Mouse (Mus musculus): Measurements from ENCODE around the gene Tmed10. TPM values are rescaled to one million over a fixed set of nuclear protein-coding genes. Genes with fewer than 3 reads are reported as not detected.
A peak's percentile ranks its signal among the peaks of the same experiment; 100 is the strongest.

The Tmed10 gene
- polyA plus RNA-seq (2015; fragmentation: Nextera tagmentation; extraction: Ambion mirVana) = 320 and 322 TPM in 2 replicates

- WGBS = under 1% methylated on average over 35 of the region's 37 CpGs
- no peaks in the 10 kb centered on the region for H3K36me3 ChIP-seq
Measured at GRCm38 (mm10) chr12:85374561-85375272, at the start of gene Tmed10. TSS of gene Tmed10 (minus strand) at chr12:85374847.

GRCm38 (mm10) chr12:85423236-85423635 is 48.6 kb upstream of the Tmed10 start:
- Histone ChIP-seq H3K27me3 (no peaks in the 10 kb centered on the region), H3K9ac (no peak overlapping the region), H3K4me3 (no peak overlapping the region), H3K36me3 (no peaks in the 10 kb centered on the region), H3K27ac (no peak overlapping the region), H3K4me2 (replicated peaks) (no peak overlapping the region), H3K9me3 (no peaks in the 10 kb centered on the region), H3K4me1 (peaks cover under 1% of the 10 kb centered on the region; the same call in 1 of the 2 replicates)
- WGBS = 83% methylated on average over 11 of the region's 11 CpGs
- no peak for ATAC-seq (ENCODE audit: low FRiP score, low read depth)

More at GRCm38 (mm10) chr12:85374561-85375272, at the start of gene Tmed10:
- H3K9ac ChIP-seq = peak within 1 kb of the TSS; percentile 92
- H3K9me3 ChIP-seq = no peaks in the 10 kb centered on the region
- peaks cover 25% of the 10 kb centered on the region for H3K4me1 ChIP-seq
- peak within 1 kb of the TSS; percentile 90 for H3K4me3 ChIP-seq
- peak; percentile 95 for ATAC-seq (ENCODE audit: low FRiP score, low read depth)
- peak within 1 kb of the TSS; percentile 82 for H3K4me2 ChIP-seq (replicated peaks)
- peak within 1 kb of the TSS; percentile 87 for H3K27ac ChIP-seq
- no peaks in the 10 kb centered on the region for H3K27me3 ChIP-seq

- no peak overlapping the region for H3K4me2 ChIP-seq (replicated peaks)
- no peaks in the 10 kb centered on the region for H3K36me3 ChIP-seq
- no peak overlapping the region for H3K9ac ChIP-seq
- WGBS = 84% methylated on average over 8 of the region's 8 CpGs
- H3K27me3 ChIP-seq = no peaks in the 10 kb centered on the region
- peaks cover 6% of the 10 kb centered on the region; the same call in 1 of the 2 replicates for H3K4me1 ChIP-seq
- H3K4me3 ChIP-seq = no peak overlapping the region
- no peak overlapping the region for H3K27ac ChIP-seq
- no peaks in the 10 kb centered on the region for H3K9me3 ChIP-seq
- no peak for ATAC-seq (ENCODE audit: low FRiP score, low read depth)
Measured at GRCm38 (mm10) chr12:85422536-85422935, 47.9 kb upstream of the Tmed10 start.

DNA sequence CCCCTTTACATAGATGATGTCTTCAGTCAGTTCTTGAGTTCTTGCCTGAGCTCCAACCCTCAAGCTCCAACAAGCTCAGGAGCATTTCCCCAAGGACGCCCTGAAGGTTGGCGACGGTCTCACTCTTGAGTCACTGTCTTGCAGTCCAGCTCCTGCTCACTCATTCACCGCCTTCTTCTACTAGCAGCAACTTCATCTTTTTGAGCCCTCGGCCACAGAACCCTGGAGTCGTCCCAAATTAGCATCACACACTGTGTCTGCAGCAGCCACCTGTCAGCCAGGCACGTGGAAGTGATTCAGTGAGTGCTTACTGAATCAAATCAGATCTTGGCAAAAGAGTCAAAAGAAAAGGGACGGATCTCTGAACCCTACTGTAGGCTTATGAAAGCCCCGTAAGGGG is 46.3 kb upstream of the Tmed10 start:
- Histone ChIP-seq H3K4me2 (replicated peaks) (no peak overlapping the region), H3K27me3 (no peaks in the 10 kb centered on the region), H3K27ac (no peak overlapping the region), H3K9ac (no peak overlapping the region), H3K4me1 (peaks cover 6% of the 10 kb centered on the region; the same call in 1 of the 2 replicates), H3K4me3 (no peak overlapping the region), H3K9me3 (no peaks in the 10 kb centered on the region), H3K36me3 (no peaks in the 10 kb centered on the region)
- no peak for ATAC-seq (ENCODE audit: low FRiP score, low read depth)
- 68% methylated on average over 9 of the region's 9 CpGs for WGBS

GRCm38 (mm10) chr12:85417845-85418244 is 43.2 kb upstream of the Tmed10 start:
- Histone ChIP-seq H3K9ac (no peak overlapping the region), H3K36me3 (no peaks in the 10 kb centered on the region), H3K4me2 (replicated peaks) (no peak overlapping the region), H3K9me3 (0 out of 2 replicates have a peak, but pooled peaks cover 6% of the 10 kb centered on the region), H3K4me3 (no peak overlapping the region), H3K4me1 (peaks cover 6% of the 10 kb centered on the region; the same call in 1 of the 2 replicates), H3K27ac (no peak overlapping the region), H3K27me3 (no peaks in the 10 kb centered on the region)
- 70% methylated on average over 9 of the region's 9 CpGs for WGBS
- no peak for ATAC-seq (ENCODE audit: low FRiP score, low read depth)

- no peak overlapping the region for H3K9ac ChIP-seq
- peaks cover 6% of the 10 kb centered on the region; the same call in 1 of the 2 replicates for H3K4me1 ChIP-seq
- peaks cover 8% of the 10 kb centered on the region; the same call in 1 of the 2 replicates for H3K9me3 ChIP-seq
- ATAC-seq (ENCODE audit: low FRiP score, low read depth) = no peak
- H3K27me3 ChIP-seq = no peaks in the 10 kb centered on the region
- WGBS = 82% methylated on average over 5 of the region's 5 CpGs
- no peak overlapping the region for H3K27ac ChIP-seq
- H3K4me3 ChIP-seq = no peak overlapping the region
- H3K36me3 ChIP-seq = no peaks in the 10 kb centered on the region
- no peak overlapping the region for H3K4me2 ChIP-seq (replicated peaks)
Measured at GRCm38 (mm10) chr12:85416298-85416697, 41.7 kb upstream of the Tmed10 start.

DNA sequence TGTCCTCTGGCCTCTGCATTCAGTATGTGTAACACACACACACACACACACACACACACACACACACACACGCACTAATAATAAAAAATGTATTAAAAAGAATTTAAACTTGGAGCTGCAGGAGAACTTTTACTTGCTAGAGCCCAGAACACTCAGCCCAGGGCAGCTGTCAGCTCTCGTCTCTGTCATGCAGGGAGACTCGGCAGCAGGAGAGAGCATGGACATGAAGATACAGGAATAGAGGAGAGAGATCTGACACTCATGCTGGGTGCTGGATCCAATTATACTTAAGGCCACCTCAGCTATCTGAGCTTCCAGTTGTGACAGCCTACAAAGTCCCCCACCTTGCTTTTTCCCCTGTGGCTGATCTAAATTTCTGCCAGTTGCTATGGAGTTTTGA is 41.2 kb upstream of the Tmed10 start:
- ATAC-seq (ENCODE audit: low FRiP score, low read depth) = no peak
- peaks cover 9% of the 10 kb centered on the region; the same call in 1 of the 2 replicates for H3K9me3 ChIP-seq
- 72% methylated on average over 3 of the region's 3 CpGs for WGBS
- no peak overlapping the region for H3K4me3 ChIP-seq
- no peaks in the 10 kb centered on the region for H3K27me3 ChIP-seq
- H3K9ac ChIP-seq = no peak overlapping the region
- no peak overlapping the region for H3K4me2 ChIP-seq (replicated peaks)
- peaks cover 6% of the 10 kb centered on the region; the same call in 1 of the 2 replicates for H3K4me1 ChIP-seq
- H3K36me3 ChIP-seq = no peaks in the 10 kb centered on the region
- no peak overlapping the region for H3K27ac ChIP-seq

DNA sequence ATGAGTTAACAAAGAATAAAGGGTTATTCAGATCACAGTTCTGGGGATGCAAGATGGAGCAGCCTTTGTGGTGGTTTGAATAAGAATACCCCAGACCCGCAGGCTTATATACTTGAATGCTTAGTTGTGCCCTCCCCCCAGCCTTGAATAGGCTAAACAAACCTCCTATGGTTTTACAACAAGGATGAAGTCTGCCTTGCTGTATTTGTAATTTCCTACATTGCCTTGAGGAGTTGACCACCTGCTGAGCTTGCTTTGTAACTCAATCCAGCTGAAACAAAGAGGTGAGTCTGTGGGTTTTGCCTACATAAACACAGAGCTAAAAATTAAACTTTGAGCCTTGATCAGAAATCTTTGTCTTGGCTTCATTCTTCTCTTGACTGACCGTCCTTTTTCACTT is 36.5 kb upstream of the Tmed10 start:
- H3K4me1 ChIP-seq = no peaks in the 10 kb centered on the region
- no peak overlapping the region for H3K4me3 ChIP-seq
- H3K36me3 ChIP-seq = no peaks in the 10 kb centered on the region
- no peaks in the 10 kb centered on the region for H3K27me3 ChIP-seq
- 62% methylated on average over 2 of the region's 2 CpGs for WGBS
- ATAC-seq (ENCODE audit: low FRiP score, low read depth) = no peak
- H3K9ac ChIP-seq = no peak overlapping the region
- no peak overlapping the region for H3K27ac ChIP-seq
- H3K9me3 ChIP-seq = peaks cover 13% of the 10 kb centered on the region; the same call in 1 of the 2 replicates
- H3K4me2 ChIP-seq (replicated peaks) = no peak overlapping the region

DNA sequence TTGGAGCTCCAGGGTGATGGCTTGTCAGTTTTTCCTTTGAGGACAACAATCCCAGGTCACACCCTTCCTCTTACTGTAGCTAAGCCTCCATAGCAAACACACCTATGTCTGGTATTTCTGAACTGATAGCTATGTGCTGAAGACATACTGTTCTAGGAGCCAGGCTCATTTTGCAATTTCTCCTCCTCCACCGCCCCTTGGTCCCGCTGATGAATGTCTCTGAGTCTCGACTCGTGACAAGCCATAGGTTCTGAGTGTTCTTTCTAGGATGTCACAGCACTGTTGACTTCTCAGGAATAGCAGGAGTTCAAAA is 23.3 kb upstream of the Tmed10 start:
- no peaks in the 10 kb centered on the region for H3K36me3 ChIP-seq
- no peak for ATAC-seq (ENCODE audit: low FRiP score, low read depth)
- H3K4me2 ChIP-seq (replicated peaks) = no peak overlapping the region
- H3K9ac ChIP-seq = no peak overlapping the region
- no peaks in the 10 kb centered on the region for H3K9me3 ChIP-seq
- WGBS = 81% methylated on average over 4 of the region's 4 CpGs
- H3K4me1 ChIP-seq = no peaks in the 10 kb centered on the region
- H3K27me3 ChIP-seq = no peaks in the 10 kb centered on the region
- H3K27ac ChIP-seq = no peak overlapping the region
- H3K4me3 ChIP-seq = no peak overlapping the region

GRCm38 (mm10) chr12:85397063-85397959 is 22.7 kb upstream of the Tmed10 start:
- H3K4me2 ChIP-seq (replicated peaks) = no peak overlapping the region
- no peaks in the 10 kb centered on the region for H3K9me3 ChIP-seq
- no peak overlapping the region for H3K4me3 ChIP-seq
- no peak overlapping the region for H3K27ac ChIP-seq
- no peaks in the 10 kb centered on the region for H3K36me3 ChIP-seq
- 76% methylated on average over 18 of the region's 18 CpGs for WGBS
- H3K4me1 ChIP-seq = no peaks in the 10 kb centered on the region
- ATAC-seq (ENCODE audit: low FRiP score, low read depth) = no peak
- no peak overlapping the region for H3K9ac ChIP-seq
- H3K27me3 ChIP-seq = no peaks in the 10 kb centered on the region

- Histone ChIP-seq H3K27me3 (no peaks in the 10 kb centered on the region), H3K36me3 (no peaks in the 10 kb centered on the region), H3K4me3 (no peak overlapping the region), H3K9ac (no peak overlapping the region), H3K9me3 (no peaks in the 10 kb centered on the region), H3K27ac (no peak overlapping the region), H3K4me1 (no peaks in the 10 kb centered on the region), H3K4me2 (replicated peaks) (no peak overlapping the region)
- 67% methylated on average over 7 of the region's 7 CpGs for WGBS
- no peak for ATAC-seq (ENCODE audit: low FRiP score, low read depth)
Measured at GRCm38 (mm10) chr12:85393981-85394380, 19.3 kb upstream of the Tmed10 start.

- Histone ChIP-seq H3K27ac (no peak overlapping the region), H3K4me1 (no peaks in the 10 kb centered on the region), H3K9me3 (no peaks in the 10 kb centered on the region), H3K4me3 (no peak overlapping the region), H3K27me3 (no peaks in the 10 kb centered on the region), H3K4me2 (replicated peaks) (no peak overlapping the region), H3K36me3 (no peaks in the 10 kb centered on the region), H3K9ac (no peak overlapping the region)
- WGBS = 83% methylated on average over 5 of the region's 5 CpGs
- ATAC-seq (ENCODE audit: low FRiP score, low read depth) = no peak
Measured at GRCm38 (mm10) chr12:85393526-85393925, 18.9 kb upstream of the Tmed10 start.

Measured in limb, embryonic 13.5 days (tissue).